Mouse (Mus musculus) kidney, adult 2 months (tissue): ENCODE data around the gene Zswim4. TPM values are rescaled to one million over a fixed set of nuclear protein-coding genes. Genes with fewer than 3 reads are reported as not detected.

Experiments used
- DNase-seq: peaks from one replicate; pipeline ENCODE4 v3.0.0; 2021
- H3K27ac ChIP-seq: fragments of 200-500 bp; 2 replicates; pipeline ENCODE4 v1.5.1; 2012; ENCODE audit warnings: low read depth, low read length, control low read depth, inconsistent platforms; ENCODE audit not compliant: insufficient read depth
- H3K27me3 ChIP-seq: fragments of 200-500 bp; replicated peaks from 2 replicates; pipeline ENCODE4 v1.6.1; 2012; ENCODE audit warnings: mild to moderate bottlenecking, moderate library complexity, low read length, inconsistent platforms; ENCODE audit not compliant: control insufficient read depth, insufficient read depth
- H3K36me3 ChIP-seq: fragments of 200-500 bp; 2 replicates; pipeline ENCODE4 v1.6.1; 2012; ENCODE audit warnings: mild to moderate bottlenecking, moderate library complexity, low read length, inconsistent platforms; ENCODE audit not compliant: control insufficient read depth, insufficient read depth
- H3K4me1 ChIP-seq: fragments of 200-500 bp; 2 replicates; pipeline ENCODE4 v1.6.1; 2011; ENCODE audit warnings: low read length; ENCODE audit not compliant: control insufficient read depth, insufficient read depth
- H3K4me3 ChIP-seq: fragments of 200-500 bp; 2 replicates; pipeline ENCODE4 v1.5.1; 2011; ENCODE audit warnings: mild to moderate bottlenecking, low read depth, low read length, control low read depth; ENCODE audit not compliant: insufficient read depth
- CTCF ChIP-seq: fragments of 200-500 bp; conservative IDR thresholded peaks from 2 replicates; pipeline ENCODE4 v1.5.1; 2011; ENCODE audit warnings: low read depth, mild to moderate bottlenecking, control low read depth, low read length, moderate library complexity, mixed read lengths; ENCODE audit not compliant: insufficient read depth, insufficient read length
- POLR2A ChIP-seq: fragments of 200-500 bp; IDR thresholded peaks from one replicate; pipeline ENCODE4 v1.6.1; 2011; ENCODE audit warnings: low read depth, low read length, control low read depth
- WGBS: fragments of 180-500 bp; shearing (Covaris S2); methylation state at CpG from one replicate; pipeline ENCODE4 v1.1.7; 2018; 5-methylcytosine and 5-hydroxymethylcytosine counted together
- polyA plus RNA-seq: library from polyadenylated mRNA; depleted of rRNA; stranded (reverse); fragments of >200 nt; gene quantifications from 2 replicates; pipeline ENCODE4 v1.2.3, GENCODE M21; 2012

Zswim4 gene
- polyA plus RNA-seq, 1 experiment = 9.2 TPM

DNA sequence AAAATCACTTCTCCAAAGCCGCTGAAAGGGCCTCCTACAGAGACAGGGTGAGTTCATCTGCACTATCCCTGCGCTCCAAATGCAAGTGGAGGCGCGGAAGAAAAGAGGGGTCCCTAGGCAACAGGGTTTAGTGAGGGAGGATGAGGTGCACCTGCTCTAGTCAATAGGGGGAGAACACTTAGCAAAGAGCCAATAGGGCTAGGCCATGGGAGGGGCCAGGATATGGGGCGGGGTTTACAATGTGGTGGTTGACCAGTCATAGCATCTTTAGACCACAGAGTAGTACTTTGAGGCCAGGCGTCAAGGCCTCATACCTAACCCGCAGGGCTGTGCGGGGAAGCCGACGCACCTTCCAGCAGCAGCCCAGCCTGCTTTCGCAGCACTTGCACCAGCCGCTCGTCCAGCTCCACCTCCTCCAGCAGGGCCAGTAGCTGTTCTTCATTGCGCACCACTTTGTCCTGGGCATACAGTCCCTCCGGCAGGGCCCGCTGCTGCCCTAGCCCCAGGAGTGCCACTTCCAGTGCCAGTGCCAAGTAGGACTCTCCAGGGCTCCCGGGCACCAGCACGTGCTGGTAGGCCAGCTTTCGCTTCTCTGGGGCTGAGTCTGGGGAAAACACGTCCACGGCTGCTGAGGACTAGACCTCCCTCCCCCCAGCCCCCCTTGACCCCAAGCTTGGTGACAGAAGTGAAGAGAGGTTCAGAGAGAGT, 13.4 kb downstream of the Zswim4 start:
- no peaks in the 10 kb centered on the region for H3K36me3 ChIP-seq
- H3K27me3 ChIP-seq = no peaks in the 10 kb centered on the region
- no peak overlapping the region for H3K4me3 ChIP-seq
- TF ChIP-seq CTCF (no peak), POLR2A (no peak)
- no peak overlapping the region for H3K27ac ChIP-seq
- H3K4me1 ChIP-seq = no peaks in the 10 kb centered on the region
- 92% methylated on average over 21 of the region's 21 CpGs for WGBS
- no peak for DNase-seq

- H3K27ac ChIP-seq = no peak overlapping the region
- WGBS = 65% methylated on average over 9 of the region's 9 CpGs
- no peak for TF ChIP-seq POLR2A
- no peak for TF ChIP-seq CTCF
- no peak overlapping the region for H3K4me3 ChIP-seq
- no peak for DNase-seq
- H3K27me3 ChIP-seq = no peaks in the 10 kb centered on the region
- no peaks in the 10 kb centered on the region for H3K4me1 ChIP-seq
- no peaks in the 10 kb centered on the region for H3K36me3 ChIP-seq
Measured at GRCm38 (mm10) chr8:84222566-84223165, 14.2 kb downstream of the Zswim4 start.

DNA sequence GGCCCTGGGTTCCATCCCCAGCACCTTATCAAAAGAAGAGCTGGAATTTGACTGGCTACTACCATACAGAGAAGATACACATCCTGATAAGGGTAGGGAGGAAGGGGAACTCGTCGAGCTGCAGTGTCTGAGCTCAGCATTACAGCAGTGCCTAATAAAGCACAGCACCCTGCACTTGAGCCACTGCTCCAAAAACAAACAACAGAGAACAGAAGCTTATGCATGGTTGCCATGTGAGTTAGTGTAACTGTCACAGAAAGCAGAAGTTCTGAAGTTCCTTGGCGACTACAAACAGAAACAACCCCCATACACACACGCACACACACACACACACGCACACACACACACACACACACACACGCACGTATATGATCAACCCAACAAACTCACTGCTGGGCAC, 16.8 kb downstream of the Zswim4 start:
- DNase-seq = no peak
- Histone ChIP-seq H3K4me3 (no peak overlapping the region), H3K4me1 (no peaks in the 10 kb centered on the region), H3K27me3 (no peaks in the 10 kb centered on the region), H3K36me3 (peaks cover 1% of the 10 kb centered on the region; the same call in 1 of the 2 replicates), H3K27ac (no peak overlapping the region)
- WGBS = 83% methylated on average over 7 of the region's 7 CpGs
- TF ChIP-seq POLR2A = no peak

GRCm38 (mm10) chr8:84218143-84218542, 18.7 kb downstream of the Zswim4 start:
- no peak for DNase-seq
- no peak overlapping the region for H3K27ac ChIP-seq
- H3K4me3 ChIP-seq = no peak overlapping the region
- no peaks in the 10 kb centered on the region for H3K27me3 ChIP-seq
- H3K4me1 ChIP-seq = no peaks in the 10 kb centered on the region
- TF ChIP-seq CTCF = no peak
- no peak for TF ChIP-seq POLR2A
- peaks cover 1% of the 10 kb centered on the region; the same call in 1 of the 2 replicates for H3K36me3 ChIP-seq
- 89% methylated on average over 5 of the region's 5 CpGs for WGBS

- H3K36me3 ChIP-seq = peaks cover 1% of the 10 kb centered on the region; the same call in 1 of the 2 replicates
- TF ChIP-seq POLR2A (no peak), CTCF (no peak)
- WGBS = 96% methylated on average over 11 of the region's 11 CpGs
- no peaks in the 10 kb centered on the region for H3K4me1 ChIP-seq
- no peak overlapping the region for H3K4me3 ChIP-seq
- H3K27ac ChIP-seq = no peak overlapping the region
- no peaks in the 10 kb centered on the region for H3K27me3 ChIP-seq
- DNase-seq = no peak
Measured at GRCm38 (mm10) chr8:84217206-84217605, 19.6 kb downstream of the Zswim4 start.

- H3K27me3 ChIP-seq = no peaks in the 10 kb centered on the region
- H3K4me3 ChIP-seq = no peak overlapping the region
- no peak overlapping the region for H3K27ac ChIP-seq
- DNase-seq = no peak
- peaks cover 7% of the 10 kb centered on the region for H3K4me1 ChIP-seq
- no peak for TF ChIP-seq CTCF
- no peak for TF ChIP-seq POLR2A
- WGBS = 93% methylated on average over 4 of the region's 4 CpGs
- H3K36me3 ChIP-seq = peaks cover 1% of the 10 kb centered on the region; the same call in 1 of the 2 replicates
Measured at GRCm38 (mm10) chr8:84213277-84213676, 23.6 kb downstream of the Zswim4 start.

GRCm38 (mm10) chr8:84211881-84212563, 24.8 kb downstream of the Zswim4 start:
- no peak for DNase-seq
- peaks cover 1% of the 10 kb centered on the region; the same call in 1 of the 2 replicates for H3K36me3 ChIP-seq
- no peak overlapping the region for H3K27ac ChIP-seq
- peaks cover 16% of the 10 kb centered on the region for H3K4me1 ChIP-seq
- H3K27me3 ChIP-seq = no peaks in the 10 kb centered on the region
- TF ChIP-seq CTCF = no peak
- no peak for TF ChIP-seq POLR2A
- no peak overlapping the region for H3K4me3 ChIP-seq
- WGBS = 86% methylated on average over 31 of the region's 31 CpGs
